Comparison of ENCODE assay signal across 15 mouse cellular contexts in the genomic region with DNA sequence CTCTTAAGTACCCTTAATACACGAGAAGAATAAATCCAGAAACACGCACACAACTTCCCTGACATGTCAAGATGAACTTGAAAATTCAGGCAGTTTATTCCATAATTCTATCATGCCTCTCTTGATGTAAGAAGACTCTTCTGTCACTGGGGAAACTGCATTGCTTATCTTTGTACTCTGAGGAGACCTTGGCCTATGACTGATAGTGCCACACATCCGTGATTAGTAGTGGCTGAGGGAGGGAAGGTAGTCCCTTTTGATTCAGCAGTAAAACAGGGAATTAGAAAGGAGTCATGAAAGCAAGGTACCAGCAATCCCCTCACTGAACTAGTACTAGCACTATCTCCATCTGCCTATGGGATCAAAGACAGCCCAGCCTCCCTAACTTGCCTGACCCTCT.
"Had no signal": no experiment of that assay in that cellular context is flagged by ENCODE, and none has a peak within 500 bp of the region (broad histone marks: within the 10 kb centered on the region; RNA-seq: fewer than 3 reads in every experiment).

No protein-coding gene starts in this region.

- H3K27me3 ChIP-seq: intestine, embryonic 15.5 days; limb, embryonic 12.5 days; lung, embryonic 15.5 days; midbrain, embryonic 13.5 days; neural tube, embryonic 12.5 days had no signal

- H3K36me3 ChIP-seq: intestine, embryonic 15.5 days; limb, embryonic 12.5 days; lung, embryonic 15.5 days; midbrain, embryonic 13.5 days; neural tube, embryonic 12.5 days had no signal

- H3K27ac ChIP-seq: intestine, embryonic 15.5 days; layer of hippocampus, adult 2 months; limb, embryonic 12.5 days; lung, embryonic 15.5 days; macrophage; midbrain, embryonic 13.5 days; neural tube, embryonic 12.5 days had no signal

- H3K9me3 ChIP-seq: intestine, embryonic 15.5 days; limb, embryonic 12.5 days; lung, embryonic 15.5 days; midbrain, embryonic 13.5 days; neural tube, embryonic 12.5 days had no signal

- DNase-seq: kidney, adult 18-20 months; kidney, postnatal 10 days; kidney, postnatal 4 days; lung, postnatal 14 days; right cerebral cortex, postnatal 4 days; spleen, adult 18-20 months; thymus, adult 18-20 months; thymus, postnatal 14 days had no signal

- ATAC-seq: intestine, embryonic 15.5 days; midbrain, embryonic 13.5 days had no signal

- H3K4me3 ChIP-seq: intestine, embryonic 15.5 days; layer of hippocampus, adult 2 months; limb, embryonic 12.5 days; lung, embryonic 15.5 days; midbrain, embryonic 13.5 days; neural tube, embryonic 12.5 days had no signal

- H3K4me1 ChIP-seq: intestine, embryonic 15.5 days; lung, embryonic 15.5 days; neural tube, embryonic 12.5 days had no signal

- H3K4me2 ChIP-seq: intestine, embryonic 15.5 days; limb, embryonic 12.5 days; lung, embryonic 15.5 days; midbrain, embryonic 13.5 days; neural tube, embryonic 12.5 days had no signal

- H3K9ac ChIP-seq: intestine, embryonic 15.5 days; limb, embryonic 12.5 days; lung, embryonic 15.5 days; midbrain, embryonic 13.5 days; neural tube, embryonic 12.5 days had no signal
